Mouse (Mus musculus): Measurements from ENCODE around the gene Atrnl1.

Gene Atrnl1

DNA sequence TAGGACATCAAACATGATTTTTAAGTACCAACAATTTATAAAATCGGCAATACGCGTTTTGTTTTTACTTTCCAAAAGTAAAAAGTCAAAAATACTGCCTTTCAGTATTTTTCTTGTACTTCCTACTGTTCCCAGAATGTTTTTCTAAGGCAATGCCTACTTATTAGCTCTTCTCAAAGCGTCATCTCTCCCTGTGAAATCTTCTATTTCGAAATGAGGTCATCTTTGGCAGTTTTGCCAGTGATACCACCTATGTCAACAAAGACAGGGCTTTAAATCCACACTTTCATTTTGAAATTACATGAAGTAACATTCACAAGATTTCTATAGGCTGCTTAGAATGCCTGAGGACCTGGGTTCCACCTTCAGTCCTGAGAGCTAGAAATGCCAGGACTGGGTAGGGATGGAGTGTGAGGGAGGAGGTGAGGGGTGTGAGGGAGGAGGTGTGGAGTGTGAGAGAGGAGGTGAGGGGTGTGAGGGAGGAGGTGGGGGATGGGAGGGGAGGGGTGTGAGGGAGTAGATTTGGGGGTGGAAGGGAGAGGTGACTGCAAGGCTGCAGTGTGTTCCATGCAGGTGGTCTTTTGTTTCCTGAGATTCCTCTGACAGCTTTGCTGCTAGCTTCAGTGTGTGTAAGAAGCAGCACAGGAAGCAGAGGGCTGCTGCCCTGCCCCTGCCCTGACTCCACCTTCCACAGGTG is 315.5 kb downstream of the Atrnl1 start:
- no peak for DNase-seq (ENCODE audit: low spot score)

DNA sequence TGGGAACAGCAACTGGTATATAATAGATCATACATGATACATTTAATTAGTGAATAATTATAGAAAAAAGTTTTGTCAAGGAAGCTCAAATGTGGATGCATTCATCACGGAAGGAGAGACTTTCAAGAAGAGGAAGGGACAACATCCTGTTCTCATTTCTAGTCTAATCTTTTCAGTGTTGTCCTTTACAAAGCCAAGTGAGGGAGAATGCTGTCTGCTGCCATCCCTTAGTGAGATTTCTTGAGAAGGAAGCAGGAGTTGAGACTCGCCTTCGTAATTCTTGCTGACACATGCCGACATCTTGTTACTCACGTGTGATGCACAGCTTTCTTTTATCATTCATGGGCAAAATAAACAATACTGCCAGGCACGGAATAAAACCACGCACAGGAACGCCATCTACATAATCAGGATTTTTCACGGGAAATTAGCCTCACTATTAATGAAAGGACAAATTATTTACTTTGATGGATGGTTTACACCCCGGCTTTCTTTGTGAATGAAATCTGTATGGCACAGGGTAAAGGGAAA is 316.2 kb downstream of the Atrnl1 start:
- DNase-seq (ENCODE audit: low spot score): no peak

DNA sequence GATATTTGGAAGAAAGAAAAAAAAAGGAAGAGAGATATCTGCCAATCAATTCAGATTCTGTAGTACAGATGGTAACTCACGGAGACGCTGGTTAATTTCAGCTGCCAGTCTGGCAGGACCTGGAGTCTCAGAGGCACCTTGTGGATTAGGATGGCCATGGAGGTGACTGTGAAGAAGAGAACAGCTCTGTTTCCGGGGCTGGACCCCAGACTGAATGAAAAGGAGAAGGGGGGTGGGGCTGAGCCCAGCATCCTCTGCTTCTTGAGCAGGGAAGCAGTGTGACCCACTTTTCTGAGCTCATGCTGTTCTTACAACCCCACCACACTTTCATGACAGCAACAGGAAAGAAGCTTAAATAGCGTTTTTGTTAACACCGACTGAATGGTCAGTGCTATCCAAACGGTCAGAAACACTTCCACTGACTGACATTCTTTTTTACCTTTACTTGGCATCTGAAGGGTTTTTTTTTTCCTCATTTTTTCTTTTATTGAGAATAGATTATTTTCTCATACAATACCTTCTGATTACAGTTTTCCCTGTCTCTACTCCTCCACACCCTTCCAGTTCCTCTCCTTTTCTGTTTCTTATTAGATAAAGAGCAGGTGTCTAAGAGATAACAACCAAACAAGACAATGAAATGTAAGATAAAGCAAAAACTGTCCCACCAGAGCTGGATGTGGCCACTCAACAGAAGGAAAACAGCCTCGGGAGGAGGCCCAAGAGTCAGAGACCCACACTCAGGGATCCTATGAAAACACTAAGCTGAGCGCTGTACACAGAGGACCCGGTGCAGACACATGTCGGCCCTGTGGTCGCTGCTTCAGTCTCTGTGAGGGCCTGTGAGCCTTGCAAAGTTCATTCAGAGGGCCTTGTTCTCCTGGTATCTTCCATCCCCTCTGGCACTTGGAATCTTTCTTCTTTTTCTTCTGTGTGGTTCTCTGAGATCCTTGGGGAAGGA is 317.0 kb downstream of the Atrnl1 start:
- DNase-seq (ENCODE audit: low spot score): no peak

- DNase-seq (ENCODE audit: low spot score): no peak
These were observed 320.8 kb downstream of the Atrnl1 start for GRCm38 (mm10) chr19:57931626-57932025.

GRCm38 (mm10) chr19:57936865-57937264 is 326.0 kb downstream of the Atrnl1 start:
- no peak for DNase-seq (ENCODE audit: low spot score)

GRCm38 (mm10) chr19:57939166-57939565 is 328.3 kb downstream of the Atrnl1 start:
- no peak for DNase-seq (ENCODE audit: low spot score)

DNA sequence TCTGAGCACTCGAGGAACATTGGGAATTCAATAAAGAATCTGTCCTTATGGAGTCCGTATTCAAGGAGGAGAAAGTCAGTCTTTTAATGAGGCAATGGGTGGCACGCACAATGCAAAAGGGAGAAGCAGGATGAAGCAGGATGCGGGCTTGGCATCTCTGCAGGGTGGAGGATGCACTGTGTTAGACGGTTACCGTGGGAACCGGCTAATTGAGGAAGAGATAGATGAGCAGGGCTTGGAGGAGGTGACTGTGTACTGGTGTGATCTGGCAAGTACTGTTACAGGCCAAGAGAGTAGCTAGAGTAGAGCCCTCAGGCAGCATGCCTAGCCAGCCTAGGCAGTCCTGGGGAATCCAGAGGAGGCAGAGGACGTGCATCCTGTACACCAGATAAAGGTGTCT is 330.7 kb downstream of the Atrnl1 start:
- no peak for DNase-seq (ENCODE audit: low spot score)

GRCm38 (mm10) chr19:57942281-57942680 is 331.4 kb downstream of the Atrnl1 start:
- no peak for DNase-seq (ENCODE audit: low spot score)

- DNase-seq (ENCODE audit: low spot score): no peak
These were observed 332.5 kb downstream of the Atrnl1 start for GRCm38 (mm10) chr19:57943308-57943707.

GRCm38 (mm10) chr19:57944680-57945079 is 333.8 kb downstream of the Atrnl1 start:
- no peak for DNase-seq (ENCODE audit: low spot score)

- DNase-seq (ENCODE audit: low spot score): no peak
These were observed 334.9 kb downstream of the Atrnl1 start for GRCm38 (mm10) chr19:57945626-57946250.

GRCm38 (mm10) chr19:57948489-57948888 is 337.7 kb downstream of the Atrnl1 start:
- no peak for DNase-seq (ENCODE audit: low spot score)

DNA sequence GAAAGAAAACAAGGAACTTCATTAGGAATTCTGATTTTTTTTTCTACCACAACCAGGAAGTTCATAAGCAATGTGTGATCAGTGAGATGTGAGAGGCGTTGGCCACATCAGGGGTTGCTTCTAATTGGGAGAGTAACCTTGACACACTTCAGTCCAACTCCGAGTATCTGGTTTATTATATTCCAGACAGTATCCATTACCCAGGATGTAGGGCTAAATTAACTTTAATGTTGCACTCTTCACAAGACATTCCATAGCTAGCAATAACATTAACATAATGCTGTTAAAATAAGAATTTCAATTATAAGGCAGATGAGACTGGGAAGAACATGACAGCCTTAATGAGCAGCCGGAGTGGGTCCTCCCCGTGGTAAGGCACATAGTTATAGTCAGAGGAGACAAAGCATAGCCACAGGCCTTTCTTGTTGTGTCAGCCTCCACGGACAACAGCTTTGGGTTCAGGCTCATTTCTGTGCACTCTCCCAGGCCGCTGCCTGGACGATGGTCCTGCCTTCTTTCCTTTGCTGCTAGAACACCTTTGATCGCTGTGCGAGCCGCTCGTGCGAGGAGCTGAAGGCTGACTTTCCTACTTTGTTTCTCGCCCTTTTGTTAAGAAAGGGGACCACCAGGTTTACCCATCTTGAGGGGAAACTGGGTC is 338.6 kb downstream of the Atrnl1 start:
- DNase-seq (ENCODE audit: low spot score): no peak

- DNase-seq (ENCODE audit: low spot score): no peak
These were observed 343.3 kb downstream of the Atrnl1 start for GRCm38 (mm10) chr19:57954131-57954530.

DNA sequence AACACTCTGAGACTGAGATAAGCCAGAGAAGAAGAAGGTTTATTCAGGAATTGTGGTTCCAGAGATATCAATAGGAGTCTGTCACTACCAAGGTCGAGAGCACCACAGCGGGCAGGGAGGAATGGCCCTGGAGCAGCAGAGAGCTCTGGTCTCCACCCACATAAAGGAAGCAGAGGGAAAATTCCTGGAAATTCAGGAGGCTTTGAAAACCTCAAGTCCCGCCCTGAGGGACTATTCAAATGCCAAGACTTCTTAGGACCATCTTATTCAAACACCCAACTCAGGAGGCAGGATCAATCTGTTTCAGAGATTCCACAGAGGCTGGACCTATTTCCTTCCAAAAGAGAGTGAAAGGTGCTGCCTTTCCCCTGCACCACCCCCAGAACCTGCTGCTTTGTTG is 345.6 kb downstream of the Atrnl1 start:
- no peak for DNase-seq (ENCODE audit: low spot score)

- DNase-seq (ENCODE audit: low spot score): no peak
These were observed 346.5 kb downstream of the Atrnl1 start for GRCm38 (mm10) chr19:57957363-57957762.

- DNase-seq (ENCODE audit: low spot score): no peak
These were observed 347.3 kb downstream of the Atrnl1 start for GRCm38 (mm10) chr19:57958154-57958553.

DNA sequence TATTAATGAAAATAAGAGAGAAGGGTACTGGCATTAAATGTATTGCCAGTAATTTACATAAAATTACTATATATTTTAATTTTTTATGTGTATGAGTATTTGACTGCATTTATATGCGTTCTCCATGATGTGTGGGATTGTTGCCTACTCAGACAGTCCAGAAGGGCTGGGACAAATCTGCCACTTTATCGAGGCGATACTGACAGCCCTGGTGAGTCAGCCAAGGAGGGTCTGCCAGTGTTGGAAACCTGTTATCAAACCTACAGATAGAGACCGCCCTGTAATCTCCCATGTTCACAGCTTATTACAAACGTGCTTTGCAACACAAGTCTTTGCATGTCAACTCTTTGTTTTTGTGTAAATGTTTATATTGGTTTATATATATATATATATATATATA is 347.9 kb downstream of the Atrnl1 start:
- no peak for DNase-seq (ENCODE audit: low spot score)

- DNase-seq (ENCODE audit: low spot score): no peak
These were observed 350.5 kb downstream of the Atrnl1 start for GRCm38 (mm10) chr19:57961321-57961720.

GRCm38 (mm10) chr19:57961738-57962640 is 351.2 kb downstream of the Atrnl1 start:
- no peak for DNase-seq (ENCODE audit: low spot score)

DNA sequence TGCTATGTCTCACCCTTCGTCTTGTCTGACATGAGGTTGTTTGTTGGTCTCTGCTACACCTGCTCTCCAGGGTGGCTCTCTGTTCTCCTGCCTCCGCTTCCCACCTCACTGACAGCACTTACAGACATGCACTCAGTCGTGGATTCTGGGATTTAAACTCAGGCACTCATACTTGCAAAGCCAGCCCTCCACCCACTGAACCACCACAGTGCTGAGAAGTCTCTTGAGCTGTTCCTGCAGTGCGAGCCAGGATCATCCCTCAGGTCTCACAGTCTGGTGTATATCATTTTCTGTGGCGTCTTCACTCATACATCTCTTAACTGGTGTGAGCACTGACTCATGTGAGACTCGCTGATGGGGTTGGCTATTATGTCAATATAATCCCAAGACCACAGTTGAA is 353.0 kb downstream of the Atrnl1 start:
- no peak for DNase-seq (ENCODE audit: low spot score)

All from testis, postnatal 10 days (tissue).